ENCODE assay signal across 20 mouse cellular contexts in the genomic region with DNA sequence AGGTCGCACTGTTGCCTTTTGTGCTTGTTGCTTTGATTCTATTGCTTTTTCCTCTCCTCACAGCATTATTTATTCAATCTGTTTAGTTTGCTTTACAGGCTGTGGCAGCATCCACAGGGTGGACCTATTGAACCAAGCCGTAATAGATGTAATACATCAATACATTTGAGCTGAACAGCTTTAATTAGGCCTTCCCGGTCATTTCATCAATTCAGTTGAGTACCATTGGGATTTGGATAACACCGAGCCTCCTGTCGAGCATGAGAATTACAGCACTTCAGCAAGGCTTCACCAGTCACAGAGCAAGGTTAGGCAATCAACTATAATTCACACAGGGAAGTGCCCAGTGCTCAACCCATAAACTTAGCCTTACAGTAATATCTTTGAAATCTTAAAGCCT.
A peak's percentile ranks its signal among the peaks of the same experiment; 100 is the strongest.
DNase-seq lines count a peak whose midpoint lies in the region; ATAC-seq lines count a peak whose summit lies in the region.
"Had no signal": no experiment of that assay in that cellular context is flagged by ENCODE, and none has a peak within 500 bp of the region (broad histone marks: within the 10 kb centered on the region; RNA-seq: fewer than 3 reads in every experiment).

No protein-coding gene starts in this region.

- WGBS in forebrain, embryonic 12.5 days: 21% methylated on average over 5 of the region's 5 CpGs
- 15% methylated on average over 5 of the region's 5 CpGs for WGBS in forebrain, embryonic 15.5 days
- 44% methylated on average over 5 of the region's 5 CpGs for WGBS in midbrain, embryonic 13.5 days
- WGBS in midbrain, embryonic 16.5 days: 32% methylated on average over 5 of the region's 5 CpGs
- WGBS in midbrain, embryonic 14.5 days: 44% methylated on average over 5 of the region's 5 CpGs

- ATAC-seq in forebrain, embryonic 12.5 days (ENCODE audit: low FRiP score): peak; percentile 77
- ATAC-seq in forebrain, embryonic 15.5 days (replicated peaks): no peak
- ATAC-seq in midbrain, embryonic 13.5 days: peak; percentile 69; the same call in 1 of the 2 replicates
- ATAC-seq in midbrain, embryonic 16.5 days: no peak
- no peak for ATAC-seq in midbrain, embryonic 14.5 days (ENCODE audit: low FRiP score, low TSS enrichment)
- no peak for ATAC-seq in frontal cortex, adult (ENCODE audit: low TSS enrichment)
- ATAC-seq: intestine, postnatal 0 days had no signal

- no peaks in the 10 kb centered on the region for H3K4me1 ChIP-seq in forebrain, embryonic 12.5 days
- H3K4me1 ChIP-seq in forebrain, embryonic 15.5 days: no peaks in the 10 kb centered on the region
- no peaks in the 10 kb centered on the region for H3K4me1 ChIP-seq in midbrain, embryonic 13.5 days (replicated peaks)
- H3K4me1 ChIP-seq in midbrain, embryonic 16.5 days (ENCODE audit: control insufficient read depth, insufficient read depth, low read length): no peaks in the 10 kb centered on the region
- H3K4me1 ChIP-seq in midbrain, embryonic 14.5 days (ENCODE audit: control insufficient read depth, insufficient read depth, low read length): no peaks in the 10 kb centered on the region
- H3K4me1 ChIP-seq: embryonic facial prominence, embryonic 13.5 days; limb, embryonic 13.5 days; liver, embryonic 13.5 days; stomach, embryonic 15.5 days had no signal

- no peak overlapping the region for H3K27ac ChIP-seq in forebrain, embryonic 12.5 days
- H3K27ac ChIP-seq in forebrain, embryonic 15.5 days (replicated peaks): no peak overlapping the region
- no peak overlapping the region for H3K27ac ChIP-seq in midbrain, embryonic 13.5 days
- no peak overlapping the region for H3K27ac ChIP-seq in midbrain, embryonic 16.5 days (ENCODE audit: low read length)
- H3K27ac ChIP-seq in midbrain, embryonic 14.5 days (replicated peaks; ENCODE audit: low read depth, low read length): no peak overlapping the region
- H3K27ac ChIP-seq: embryonic facial prominence, embryonic 13.5 days; hindbrain, embryonic 15.5 days; limb, embryonic 13.5 days; liver, embryonic 13.5 days; stomach, embryonic 15.5 days had no signal

- H3K9me3 ChIP-seq in forebrain, embryonic 12.5 days: 0 out of 2 replicates have a peak, but pooled peaks cover 2% of the 10 kb centered on the region
- H3K9me3 ChIP-seq in forebrain, embryonic 15.5 days: no peaks in the 10 kb centered on the region
- H3K9me3 ChIP-seq in midbrain, embryonic 13.5 days: no peaks in the 10 kb centered on the region
- no peaks in the 10 kb centered on the region for H3K9me3 ChIP-seq in midbrain, embryonic 16.5 days (replicated peaks; ENCODE audit: control insufficient read depth, low read length, poor library complexity, severe bottlenecking)
- H3K9me3 ChIP-seq in midbrain, embryonic 14.5 days (ENCODE audit: control insufficient read depth, low read length): no peaks in the 10 kb centered on the region
- H3K9me3 ChIP-seq: embryonic facial prominence, embryonic 13.5 days; hindbrain, embryonic 15.5 days; limb, embryonic 13.5 days; liver, embryonic 13.5 days; stomach, embryonic 15.5 days had no signal

- H3K27me3 ChIP-seq in forebrain, embryonic 12.5 days: no peaks in the 10 kb centered on the region
- no peaks in the 10 kb centered on the region for H3K27me3 ChIP-seq in forebrain, embryonic 15.5 days
- no peaks in the 10 kb centered on the region for H3K27me3 ChIP-seq in midbrain, embryonic 13.5 days
- no peaks in the 10 kb centered on the region for H3K27me3 ChIP-seq in midbrain, embryonic 16.5 days (ENCODE audit: control insufficient read depth, insufficient read depth, low read depth, low read length)
- no peaks in the 10 kb centered on the region for H3K27me3 ChIP-seq in midbrain, embryonic 14.5 days (ENCODE audit: control insufficient read depth, insufficient read depth, low read length)
- H3K27me3 ChIP-seq: embryonic facial prominence, embryonic 13.5 days; hindbrain, embryonic 15.5 days; limb, embryonic 13.5 days; liver, embryonic 13.5 days; stomach, embryonic 15.5 days had no signal

- no peak overlapping the region for H3K4me3 ChIP-seq in forebrain, embryonic 12.5 days (replicated peaks)
- no peak overlapping the region for H3K4me3 ChIP-seq in forebrain, embryonic 15.5 days
- H3K4me3 ChIP-seq in midbrain, embryonic 13.5 days (replicated peaks): no peak overlapping the region
- H3K4me3 ChIP-seq in midbrain, embryonic 16.5 days (ENCODE audit: low read depth, low read length): no peak overlapping the region
- no peak overlapping the region for H3K4me3 ChIP-seq in midbrain, embryonic 14.5 days (replicated peaks; ENCODE audit: low read depth, low read length)
- H3K4me3 ChIP-seq: embryonic facial prominence, embryonic 13.5 days; hindbrain, embryonic 15.5 days; limb, embryonic 13.5 days; liver, embryonic 13.5 days; stomach, embryonic 15.5 days had no signal

- DNase-seq in midbrain, embryonic 14.5 days: peak; percentile 32
- DNase-seq in retina, postnatal 1 day: peak; percentile 2
- DNase-seq in ovary, postnatal 14 days (ENCODE audit: low spot score): no peak
- DNase-seq: adrenal gland, postnatal 25 days; cerebellum, adult 11-12 months; liver, embryonic 13.5 days; lung, embryonic 14.5 days; lung, postnatal 36 days; thymus, adult 18-20 months had no signal

- H3K4me2 ChIP-seq in forebrain, embryonic 12.5 days: no peak overlapping the region
- no peak overlapping the region for H3K4me2 ChIP-seq in forebrain, embryonic 15.5 days (replicated peaks)
- no peak overlapping the region for H3K4me2 ChIP-seq in midbrain, embryonic 13.5 days (replicated peaks)
- H3K4me2 ChIP-seq in midbrain, embryonic 16.5 days (ENCODE audit: low read length): no peak overlapping the region
- no peak overlapping the region for H3K4me2 ChIP-seq in midbrain, embryonic 14.5 days (ENCODE audit: low read length)
- H3K4me2 ChIP-seq: embryonic facial prominence, embryonic 13.5 days; hindbrain, embryonic 15.5 days; limb, embryonic 13.5 days; liver, embryonic 13.5 days; lung, embryonic 14.5 days; stomach, embryonic 15.5 days had no signal

- no peak overlapping the region for H3K9ac ChIP-seq in forebrain, embryonic 12.5 days
- H3K9ac ChIP-seq in forebrain, embryonic 15.5 days (replicated peaks): no peak overlapping the region
- no peak overlapping the region for H3K9ac ChIP-seq in midbrain, embryonic 13.5 days (replicated peaks)
- H3K9ac ChIP-seq in midbrain, embryonic 16.5 days (ENCODE audit: low read depth, low read length): no peak overlapping the region
- no peak overlapping the region for H3K9ac ChIP-seq in midbrain, embryonic 14.5 days (replicated peaks; ENCODE audit: low read length)
- H3K9ac ChIP-seq: embryonic facial prominence, embryonic 13.5 days; hindbrain, embryonic 15.5 days; limb, embryonic 13.5 days; liver, embryonic 13.5 days; lung, embryonic 14.5 days; stomach, embryonic 15.5 days had no signal

- no peaks in the 10 kb centered on the region for H3K36me3 ChIP-seq in forebrain, embryonic 12.5 days (replicated peaks)
- H3K36me3 ChIP-seq in forebrain, embryonic 15.5 days: no peaks in the 10 kb centered on the region
- no peaks in the 10 kb centered on the region for H3K36me3 ChIP-seq in midbrain, embryonic 13.5 days
- H3K36me3 ChIP-seq in midbrain, embryonic 16.5 days (ENCODE audit: control insufficient read depth, insufficient read depth, low read length): no peaks in the 10 kb centered on the region
- H3K36me3 ChIP-seq in midbrain, embryonic 14.5 days (ENCODE audit: control insufficient read depth, insufficient read depth, low read length): no peaks in the 10 kb centered on the region
- H3K36me3 ChIP-seq: embryonic facial prominence, embryonic 13.5 days; G1E; hindbrain, embryonic 15.5 days; limb, embryonic 13.5 days; liver, embryonic 13.5 days; stomach, embryonic 15.5 days had no signal

Comparison
In these comparisons a context has a peak if more than half of its experiments do, and no peak if none do; other contexts are left out.
1. ATAC-seq: peak in forebrain, embryonic 12.5 days (single experiment) and midbrain, embryonic 13.5 days (single experiment); none in forebrain, embryonic 15.5 days (single experiment), midbrain, embryonic 16.5 days (single experiment), midbrain, embryonic 14.5 days (single experiment) and frontal cortex, adult (single experiment).